Mouse (Mus musculus) MN1 (cell line): ENCODE results near the gene Mob1b.

ENCODE experiments used
- DNase-seq: peaks from one replicate; pipeline ENCODE4 v3.0.0-alpha.2; 2016; ENCODE audit warnings: low spot score

The Mob1b gene

DNA sequence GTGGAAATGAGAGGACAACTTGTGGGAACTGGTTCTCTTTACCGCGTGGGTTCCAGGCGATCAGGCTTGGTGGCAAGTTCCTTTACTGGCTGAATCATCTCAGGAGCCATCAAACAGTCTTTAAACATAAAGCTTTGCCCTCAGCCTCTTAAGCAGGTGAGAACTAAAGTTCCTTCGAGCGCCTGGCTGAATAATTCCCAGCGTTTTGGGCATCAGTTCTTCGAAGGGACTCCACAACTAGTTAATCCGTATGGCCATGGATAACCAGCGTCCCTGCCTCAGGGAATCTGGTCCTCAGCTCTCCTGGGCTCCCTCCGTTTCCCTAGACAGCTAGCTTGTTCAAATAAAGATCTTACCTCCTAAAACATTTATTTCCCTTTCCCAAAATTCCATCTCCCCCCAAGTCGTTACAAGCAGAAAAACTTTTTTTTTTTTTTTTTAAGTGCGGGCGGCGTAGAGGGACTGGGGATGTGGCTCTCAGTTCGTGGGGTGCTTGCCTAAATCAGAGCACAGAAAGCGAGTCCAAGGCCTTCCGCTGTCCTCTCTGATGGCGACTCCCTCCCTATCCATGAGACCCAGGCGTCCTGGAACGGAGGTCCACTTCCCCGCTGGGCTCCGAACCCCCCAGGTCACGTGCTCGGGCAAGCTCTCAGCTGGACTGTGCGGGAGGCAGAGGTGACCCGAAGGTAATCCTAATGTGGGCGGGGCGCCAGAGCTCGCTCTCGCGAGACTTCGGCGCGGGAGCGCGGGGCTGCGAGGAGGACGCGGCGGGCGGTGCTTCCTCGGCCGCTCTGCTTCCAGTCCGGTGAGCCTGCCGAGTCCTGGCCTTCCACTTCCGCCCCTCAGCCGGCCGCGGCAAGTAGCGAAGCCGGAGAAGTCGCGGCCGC lies at the start of gene Mob1b:
Mob1b (plus strand) TSS at position 740 of the 887 bp plus-strand sequence.
- peak; percentile 99 for DNase-seq

DNA sequence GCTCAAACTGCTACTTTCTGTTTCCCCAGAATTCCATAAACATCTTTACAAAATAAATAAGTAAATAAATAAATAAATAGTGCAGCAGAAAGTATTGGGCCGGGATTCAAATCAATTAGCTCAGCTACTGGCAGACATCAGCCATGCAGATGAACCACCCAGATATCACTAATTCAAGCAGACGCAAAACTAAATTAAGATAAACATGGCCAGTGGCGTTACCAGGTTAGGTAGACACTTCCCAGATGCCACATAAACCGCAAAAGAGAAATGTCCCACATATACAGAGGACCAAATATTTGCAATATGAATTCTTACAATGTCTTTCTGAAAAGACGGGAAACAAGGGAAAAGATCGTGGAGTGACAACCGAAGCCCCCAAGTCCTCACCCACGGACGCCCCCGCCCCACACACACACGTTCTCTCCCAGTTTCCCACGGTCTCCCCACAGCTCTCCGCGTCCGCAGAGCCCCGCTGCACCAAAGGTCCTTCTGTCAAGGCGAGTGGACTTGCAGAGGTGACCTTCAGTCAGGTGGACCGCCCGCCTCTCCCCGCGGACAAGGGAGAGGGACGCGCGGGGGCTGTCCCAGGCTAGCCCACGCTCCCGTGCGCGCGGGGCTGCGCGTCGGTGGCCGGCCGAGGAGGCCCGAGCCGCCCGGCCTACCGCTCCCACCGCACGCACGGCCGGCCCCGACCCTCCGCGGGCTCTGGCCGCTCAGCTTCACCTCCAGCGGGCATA lies 45.8 kb upstream of the Mob1b start:
- peak; percentile 79 for DNase-seq

DNA sequence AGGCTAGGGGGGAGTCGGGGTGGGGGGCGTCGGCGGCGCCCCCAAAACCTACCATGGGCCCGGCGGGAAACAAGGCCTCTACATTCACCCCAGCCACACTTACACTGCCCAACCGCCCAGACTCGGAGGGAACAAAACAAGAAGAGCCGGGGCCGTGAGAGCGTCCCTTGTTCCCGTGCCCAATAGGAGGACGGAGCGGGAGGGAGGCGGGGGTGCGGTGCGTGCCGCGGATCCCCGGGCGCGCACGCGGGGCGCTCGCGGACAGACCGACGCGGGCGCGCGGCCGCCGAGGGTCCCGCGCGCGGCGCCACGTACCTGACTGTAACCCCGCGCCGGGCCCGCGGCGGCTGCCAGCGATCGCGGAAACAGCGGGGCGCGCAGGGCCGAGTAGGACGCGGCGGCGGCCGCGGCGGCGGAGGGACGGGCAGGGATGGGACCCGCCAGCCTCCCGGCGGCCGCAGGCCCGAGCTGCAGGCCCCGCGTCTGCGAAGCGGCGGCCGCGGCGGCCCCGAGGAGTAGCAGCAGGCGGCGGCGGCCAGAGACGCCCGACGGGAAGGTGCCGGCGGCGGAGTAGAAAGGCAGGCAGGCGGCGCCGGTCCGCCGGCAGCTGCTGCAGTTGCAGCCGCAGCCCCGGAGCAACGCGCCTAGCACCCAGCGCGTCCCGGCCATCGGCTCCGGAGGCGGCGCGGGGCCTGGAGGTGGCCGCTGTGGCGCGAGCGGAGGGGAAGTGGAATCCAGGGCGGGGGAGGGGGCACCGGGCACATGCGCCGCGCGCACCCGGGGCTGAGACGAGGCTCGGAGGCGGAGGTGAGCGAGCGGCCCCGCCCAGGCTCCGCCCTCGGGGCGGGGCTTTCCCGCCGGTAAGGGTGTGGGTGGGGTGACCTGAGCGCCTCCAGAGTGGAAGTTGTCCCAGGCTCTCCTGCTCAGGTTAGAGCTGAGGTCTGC lies 44.9 kb upstream of the Mob1b start, which contains the start of gene Grsf1:
Grsf1 (minus strand) TSS at position 729 of the 945 bp plus-strand sequence.
- peak; percentile 91 for DNase-seq

DNA sequence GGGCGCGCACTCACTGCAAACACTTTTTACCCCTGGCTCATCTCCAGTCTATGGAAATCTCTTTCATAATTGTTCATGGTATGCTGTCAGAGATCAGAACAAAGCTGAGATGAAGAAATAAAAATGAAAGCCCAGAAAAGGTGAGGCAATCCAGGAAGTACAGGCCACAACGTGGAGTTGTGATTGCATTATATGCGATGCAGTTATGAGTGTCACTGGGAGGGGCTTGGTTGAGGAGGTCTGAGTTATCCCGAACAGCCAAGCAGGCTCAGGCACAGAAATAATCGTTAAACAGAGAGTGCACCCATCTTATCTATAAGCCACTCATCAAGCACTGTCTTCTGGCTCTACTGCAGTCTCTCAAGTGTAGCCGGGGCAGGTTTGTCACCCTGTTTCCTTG lies 41.7 kb upstream of the Mob1b start:
- no peak for DNase-seq

DNA sequence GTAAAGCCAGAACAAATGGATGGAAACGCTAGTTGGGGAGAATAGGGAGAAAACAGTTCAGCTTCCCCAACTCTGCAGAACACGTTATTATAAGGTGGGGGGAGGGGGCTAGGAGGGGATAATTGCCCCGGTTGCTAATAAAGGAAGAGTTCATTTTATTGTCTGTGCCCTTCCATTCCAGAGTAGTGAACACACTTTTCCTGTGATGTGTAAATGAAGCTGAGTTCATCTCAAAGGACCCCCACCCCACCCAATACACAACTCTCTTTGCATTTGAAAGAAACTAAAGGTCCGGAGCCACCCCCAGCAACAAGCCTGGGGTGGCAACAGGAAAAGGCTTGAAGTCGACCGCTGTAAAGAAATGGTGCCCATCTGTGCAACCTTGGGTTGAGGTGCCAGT lies 41.3 kb upstream of the Mob1b start:
- DNase-seq: no peak

DNA sequence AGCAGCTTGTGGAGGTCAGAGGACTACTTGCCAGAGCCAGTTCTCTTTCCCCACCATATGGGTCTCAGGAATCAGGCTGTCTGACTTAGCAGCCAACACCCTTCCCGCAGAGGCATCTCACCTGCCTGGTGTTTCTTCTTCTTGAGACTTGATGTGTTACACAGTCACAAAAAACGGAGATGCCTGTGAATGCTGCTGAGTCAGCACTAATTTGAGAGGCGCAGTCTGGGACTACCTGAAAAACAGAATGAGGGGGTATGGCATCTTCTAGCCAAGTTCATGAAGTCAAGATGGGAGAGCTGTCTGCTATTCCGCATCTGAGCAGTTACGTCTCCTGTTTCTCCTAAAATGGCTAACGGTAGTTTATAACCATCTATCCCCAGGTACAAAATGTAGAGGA lies 40.1 kb upstream of the Mob1b start:
- no peak for DNase-seq

DNA sequence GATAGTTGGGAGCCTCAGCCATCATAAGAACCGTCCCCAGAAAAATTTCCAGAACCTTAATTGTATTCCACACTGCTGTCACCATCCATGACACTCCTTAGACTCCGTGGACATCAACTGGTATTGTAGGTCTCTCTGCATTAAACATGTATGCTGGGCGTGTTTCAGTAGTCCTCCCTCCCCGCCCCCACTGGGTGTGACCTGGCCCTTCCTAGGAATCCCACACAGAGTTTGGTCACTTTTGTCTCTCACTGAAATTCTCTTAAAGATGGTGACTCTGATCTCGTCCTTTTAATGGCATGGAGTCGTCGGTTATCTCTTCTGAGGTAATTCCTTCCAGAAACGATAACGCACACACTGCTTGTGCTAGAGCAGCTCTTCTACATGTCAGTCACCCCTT lies 36.9 kb upstream of the Mob1b start:
- no peak for DNase-seq

DNA sequence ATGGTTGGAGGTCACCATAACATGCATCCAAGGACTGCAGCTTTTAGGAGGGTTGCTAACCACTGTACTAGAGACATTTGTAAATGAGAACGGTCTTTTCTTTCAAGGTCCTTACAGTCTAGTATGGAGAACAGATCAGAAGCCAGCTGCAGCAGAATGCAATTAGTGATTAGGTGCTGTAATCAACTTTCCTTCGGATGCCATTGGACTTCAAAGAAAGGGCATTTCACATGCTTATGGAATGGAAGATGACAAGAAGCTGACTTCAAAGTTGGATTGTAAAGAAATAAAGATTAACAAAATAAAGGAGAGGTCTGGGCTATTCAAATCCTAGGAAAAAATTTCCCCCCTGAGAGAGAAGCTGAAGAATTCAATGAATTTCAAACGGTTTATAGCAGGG lies 36.4 kb upstream of the Mob1b start:
- no peak for DNase-seq

DNA sequence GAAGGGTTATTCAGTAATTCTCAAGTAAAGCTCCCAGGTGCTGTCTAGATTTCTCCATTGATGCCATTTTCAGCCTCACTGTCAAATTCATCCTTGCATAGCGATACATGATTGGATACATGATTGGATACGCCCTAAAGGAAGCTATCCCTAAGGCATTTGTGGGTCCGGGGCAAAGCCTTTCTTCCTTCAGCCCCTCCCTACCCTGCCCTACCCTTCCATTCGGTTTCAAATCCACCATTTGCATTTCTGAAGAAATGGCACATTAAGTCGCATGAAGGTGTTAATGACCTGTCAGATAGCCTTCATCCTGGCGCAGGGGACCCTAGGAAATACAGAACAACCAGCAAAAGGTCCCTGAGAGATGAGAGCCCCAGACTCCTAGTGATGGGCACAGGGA lies 35.3 kb upstream of the Mob1b start:
- no peak for DNase-seq

DNA sequence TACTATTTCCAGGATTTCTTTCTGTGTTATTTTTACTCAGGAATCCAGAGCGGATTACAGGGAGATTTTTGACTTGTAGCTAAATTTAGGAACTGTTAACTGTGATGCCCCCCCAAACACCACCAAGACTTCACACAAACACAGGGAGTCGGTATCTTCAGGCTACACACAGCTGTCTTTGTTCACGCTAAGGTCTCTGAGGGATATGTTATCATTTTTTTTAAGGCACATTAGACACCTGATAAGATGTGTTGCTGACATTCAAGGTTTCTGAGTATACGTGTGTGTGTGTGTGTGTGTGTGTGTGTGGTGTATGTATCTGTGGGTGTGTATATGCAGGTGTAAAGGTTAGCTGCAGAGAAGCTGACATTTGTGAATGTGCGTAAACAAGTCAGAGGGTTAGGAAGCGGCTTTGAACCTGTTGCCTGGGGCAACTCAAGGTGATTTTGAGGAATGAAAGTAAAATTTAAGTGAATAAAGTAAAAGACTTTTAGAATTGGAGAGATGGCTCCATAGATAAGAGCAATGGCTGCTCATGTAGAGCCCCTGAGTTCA lies 34.8 kb upstream of the Mob1b start:
- DNase-seq: no peak

DNA sequence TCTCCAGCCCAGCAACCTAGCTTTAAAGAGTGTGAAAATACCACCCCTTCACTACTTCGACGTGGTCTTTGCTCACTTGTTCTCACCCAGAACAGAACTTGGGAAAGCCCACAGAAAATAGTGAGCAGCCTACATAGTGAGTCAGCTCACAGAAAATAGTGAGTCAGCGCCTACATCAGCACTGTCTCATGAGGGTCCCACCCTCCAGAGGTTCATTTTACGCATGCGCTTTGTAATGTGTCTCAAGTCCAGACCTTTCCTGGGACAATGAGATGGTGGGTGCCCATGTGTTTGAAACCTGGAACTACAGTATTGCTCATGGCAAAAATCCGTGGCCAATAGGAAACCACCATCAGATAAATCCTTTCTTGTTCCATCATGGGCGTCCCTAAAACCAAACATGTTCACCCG lies 32.7 kb upstream of the Mob1b start:
- peak; percentile 28 for DNase-seq

DNA sequence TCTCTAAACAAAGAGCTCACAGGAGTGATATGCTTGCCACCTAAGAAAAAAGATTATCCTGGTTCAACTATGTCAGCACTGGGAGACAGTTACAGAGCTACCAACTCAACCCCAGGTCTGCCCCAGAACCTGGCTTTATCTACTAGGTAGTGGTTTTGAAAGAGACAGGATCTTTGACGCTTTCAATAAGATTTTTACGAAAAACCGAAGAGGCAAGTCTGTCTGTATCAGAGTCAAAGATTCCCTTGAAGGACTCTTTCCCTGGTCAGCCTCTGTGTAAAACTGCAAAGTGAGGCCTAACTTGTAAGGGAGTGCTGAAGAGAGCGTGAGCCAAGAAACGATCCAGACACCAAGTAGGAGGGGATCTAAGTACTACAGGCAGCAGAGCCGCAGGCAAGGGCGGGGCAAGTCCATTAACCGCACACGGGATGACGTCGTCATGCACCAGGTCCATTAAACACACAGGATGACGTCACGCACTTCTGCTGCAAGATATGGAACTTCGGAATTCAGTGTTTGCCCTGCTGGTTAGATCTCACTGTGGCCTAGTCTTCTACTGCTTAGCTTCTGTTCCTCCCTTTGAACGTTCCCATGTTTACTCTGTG lies 32.0 kb upstream of the Mob1b start:
- DNase-seq: peak; percentile 85

DNA sequence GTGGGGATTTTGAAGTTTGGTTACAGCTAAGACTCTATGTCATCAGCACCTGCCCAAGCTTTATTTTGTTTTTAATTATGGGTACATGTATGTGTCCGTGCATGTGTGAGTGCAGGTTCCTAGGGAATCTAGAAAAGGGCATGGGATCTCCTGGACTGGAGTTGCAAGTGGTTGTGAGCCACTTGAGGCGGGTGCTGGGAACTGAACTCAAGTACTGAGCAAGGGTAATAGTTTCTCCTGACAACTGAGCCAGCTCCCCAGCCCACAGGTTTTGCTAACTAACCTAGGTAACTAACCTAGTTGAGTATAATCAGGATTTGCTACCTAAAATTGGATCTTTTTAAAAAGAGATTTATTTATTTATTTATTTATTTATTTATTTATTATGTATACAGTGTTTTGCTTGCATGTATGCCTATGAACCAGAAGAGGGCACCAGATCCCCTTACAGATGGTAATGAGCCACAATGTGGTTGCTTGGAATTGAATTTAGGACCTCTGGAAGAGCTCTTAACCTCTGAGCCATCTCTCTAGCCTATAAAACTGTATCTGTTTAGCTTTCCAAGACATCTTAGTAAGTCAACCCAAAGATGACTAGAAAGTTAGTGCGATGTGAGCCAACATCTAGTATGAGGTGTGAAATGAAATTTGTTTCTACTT lies 31.2 kb upstream of the Mob1b start:
- DNase-seq: peak; percentile 77

DNA sequence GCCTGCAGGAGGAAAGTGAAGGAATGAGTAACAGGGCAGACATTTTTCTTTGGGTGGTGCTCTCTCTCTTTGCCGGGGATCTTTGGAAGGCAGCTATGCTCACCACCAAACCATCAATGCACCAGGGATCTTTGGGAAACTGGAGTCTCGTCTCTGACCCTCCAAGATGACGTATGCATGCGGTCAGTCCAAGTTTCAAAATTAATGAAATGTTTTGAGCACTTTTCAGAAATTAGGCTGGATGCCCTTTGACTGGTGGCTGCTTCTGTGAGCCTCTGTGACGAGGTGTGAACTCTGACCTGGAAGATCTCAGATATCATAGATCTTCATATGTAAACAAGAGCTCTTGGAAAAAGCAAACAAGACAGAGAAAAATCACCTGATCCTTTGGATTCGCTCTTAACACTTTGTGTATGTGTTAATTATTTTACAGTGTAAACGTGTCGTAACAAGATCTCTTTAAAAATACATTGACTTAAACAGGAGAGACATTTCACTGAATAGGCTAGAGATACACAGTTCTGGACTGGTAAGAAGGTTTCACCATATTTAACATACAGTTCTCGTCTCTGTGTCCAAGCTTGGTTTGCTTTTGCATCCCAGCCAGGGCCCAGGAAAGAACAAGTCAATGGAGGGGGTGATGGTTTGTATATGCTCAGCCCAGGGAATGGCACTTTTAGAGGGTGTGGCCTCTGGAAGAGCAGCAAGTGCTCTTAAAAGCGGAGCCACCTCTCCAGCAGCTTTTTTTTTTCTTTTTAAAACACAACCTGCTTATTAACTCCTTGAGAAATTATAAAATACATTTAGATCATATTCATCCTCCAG lies 29.8 kb upstream of the Mob1b start:
- no peak for DNase-seq

DNA sequence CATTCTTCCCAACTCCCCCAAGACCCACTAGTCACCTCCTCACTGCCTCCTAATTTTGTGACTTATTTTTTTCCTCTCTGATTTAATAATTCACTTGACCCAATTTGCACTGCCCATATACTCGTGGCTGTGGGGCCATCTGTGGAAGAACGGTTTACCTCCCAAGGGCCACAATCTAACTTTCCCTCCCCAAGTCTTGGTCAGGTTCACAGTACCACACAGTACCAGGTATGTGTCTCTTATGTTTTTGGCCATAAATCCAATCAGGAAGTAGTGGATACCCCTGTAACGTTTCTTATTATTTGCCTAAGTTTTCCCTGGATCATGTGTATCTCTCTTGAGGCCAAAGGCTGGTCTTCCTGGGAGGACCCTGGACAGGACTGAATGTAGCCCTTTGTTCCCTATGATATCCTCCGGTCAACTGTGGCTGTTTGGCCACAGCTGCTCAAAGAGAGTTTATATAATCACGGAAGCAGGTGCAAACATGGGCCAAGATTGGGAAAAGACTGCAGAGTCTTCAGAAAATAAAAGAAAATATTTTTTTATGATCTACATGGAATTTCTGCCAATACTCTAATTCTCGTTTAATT lies 29.1 kb upstream of the Mob1b start:
- DNase-seq: no peak

DNA sequence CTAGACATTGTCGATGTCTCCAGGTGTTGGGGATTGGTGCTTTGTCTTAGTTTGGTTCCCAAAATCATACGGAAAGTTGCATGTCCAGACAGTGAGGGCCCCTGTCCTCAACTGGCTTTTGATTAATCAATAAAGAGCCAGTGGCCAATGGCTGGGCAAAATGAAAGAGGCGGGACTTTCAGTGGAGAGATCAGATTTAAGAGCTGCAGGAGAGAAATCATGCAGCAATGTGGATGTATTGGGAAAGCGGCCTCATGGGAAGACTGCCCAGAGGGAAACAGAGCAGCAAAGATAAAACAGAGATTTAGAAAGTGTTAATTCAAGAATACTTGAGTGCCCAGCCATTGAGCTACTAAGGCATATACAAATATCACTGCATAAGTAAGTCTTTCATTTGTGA lies 28.1 kb upstream of the Mob1b start:
- no peak for DNase-seq

DNA sequence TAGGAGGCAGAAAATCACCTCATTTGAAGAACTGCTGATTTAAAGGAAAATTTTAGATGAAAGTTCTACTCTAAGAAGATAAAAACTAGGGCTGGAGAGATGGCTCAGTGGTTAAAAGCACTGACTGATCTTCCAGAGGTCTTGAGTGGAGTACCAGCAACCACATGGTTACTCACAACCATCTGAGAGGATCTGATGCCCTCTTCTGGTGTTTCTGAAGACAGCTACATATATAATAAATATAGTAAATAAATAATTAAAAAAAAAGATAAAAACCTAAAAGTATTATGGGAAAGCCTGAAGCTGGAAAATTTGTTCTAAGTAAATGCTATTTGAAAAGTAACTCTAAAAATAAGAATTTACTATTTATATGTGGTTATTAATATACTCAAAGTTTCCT lies 27.6 kb upstream of the Mob1b start:
- DNase-seq: no peak

DNA sequence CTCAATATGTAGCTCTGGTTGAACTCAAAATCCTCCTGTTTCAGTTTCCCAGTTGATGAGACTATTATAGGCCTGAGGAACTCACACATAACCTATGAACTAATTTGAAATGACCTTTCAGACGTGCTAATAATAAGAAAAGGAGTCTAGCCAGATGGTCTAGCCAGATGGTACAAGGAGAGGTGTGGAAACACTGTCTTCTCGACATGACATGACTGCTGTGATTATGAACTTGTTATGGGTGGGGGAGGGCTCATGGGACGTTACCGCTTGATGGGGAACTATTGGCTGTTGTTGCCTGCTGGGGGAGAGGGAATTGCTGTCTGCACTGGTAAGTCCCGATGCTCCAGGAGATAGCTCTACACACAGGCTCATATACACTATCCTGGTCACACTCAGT lies 23.4 kb upstream of the Mob1b start:
- DNase-seq: no peak

DNA sequence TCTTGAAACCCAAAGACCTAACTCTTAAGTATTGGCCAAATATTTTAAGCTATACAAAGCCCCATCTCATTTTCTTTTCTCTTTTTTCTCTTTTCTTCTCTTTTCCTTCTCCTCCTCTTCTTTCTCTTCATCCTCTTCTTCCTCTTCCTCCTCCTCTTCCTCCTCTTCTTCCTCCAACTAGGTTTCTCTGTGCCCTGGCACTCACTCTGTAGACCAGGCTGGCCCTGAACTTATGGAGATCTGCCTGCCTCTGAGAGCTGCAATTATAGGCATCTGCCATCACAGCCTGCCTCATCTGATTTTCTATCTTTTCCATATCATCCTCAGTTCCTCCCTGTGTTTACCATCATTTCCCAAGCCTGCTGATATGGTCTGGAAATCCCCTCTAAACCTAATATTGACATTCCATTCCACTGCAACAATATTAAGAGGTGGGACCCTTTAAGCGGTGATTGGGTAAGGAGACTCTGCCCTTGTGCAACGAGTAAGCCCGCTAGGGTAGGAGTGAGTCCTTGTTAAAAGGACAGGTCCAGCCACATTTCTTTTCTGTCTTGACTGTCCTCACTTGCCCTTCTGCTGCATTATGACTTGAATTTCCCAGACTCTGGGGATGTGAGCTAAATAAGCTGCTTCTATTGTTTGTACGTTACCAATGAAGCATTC lies 21.3 kb upstream of the Mob1b start:
- DNase-seq: no peak
